Mouse (Mus musculus) G1E-ER4 (cell line): ENCODE results near the gene Gm13271. TPM values are rescaled to one million over a fixed set of nuclear protein-coding genes. Genes with fewer than 3 reads are reported as not detected.
"Not testable (repeated sequence)": the region's sequence is repeated elsewhere in the genome, so short reads cannot be mapped to it uniquely, and the experiment has no call there.

ENCODE experiments used
- GATA1 ChIP-seq: IDR thresholded peaks from one replicate; pipeline ENCODE4 v1.8.0; 2012; ENCODE audit warnings: low read length, inconsistent platforms
- polyA plus RNA-seq: library from polyadenylated mRNA; stranded (reverse); fragments of >175 nt; gene quantifications from 2 replicates; pipeline ENCODE4 v1.2.3, GENCODE M21; 2012

Gm13271 gene
- polyA plus RNA-seq, 1 experiment, result not detected

- no peak for TF ChIP-seq GATA1
Observed at GRCm38 (mm10) chr4:88749926-88750325, 4.7 kb upstream of the Gm13271 start.

- not testable (repeated sequence) for TF ChIP-seq GATA1
Observed at GRCm38 (mm10) chr4:88759610-88760268, 5.1 kb downstream of the Gm13271 start, which contains the start of gene Gm13283. Gm13283 (plus strand) TSS chr4:88760119.

GRCm38 (mm10) chr4:88773534-88773933 lies 18.9 kb downstream of the Gm13271 start, which contains the start of gene Gm13290:
Gm13290 (plus strand) TSS chr4:88773834.
- not testable (repeated sequence) for TF ChIP-seq GATA1

GRCm38 (mm10) chr4:88776622-88777021 lies 22.0 kb downstream of the Gm13271 start, which contains the start of gene Gm13289:
Gm13289 (plus strand) TSS chr4:88776922.
- TF ChIP-seq GATA1, result not testable (repeated sequence)

- TF ChIP-seq GATA1, result not testable (repeated sequence)
Observed at GRCm38 (mm10) chr4:88779550-88779949, 24.9 kb downstream of the Gm13271 start, which contains the start of gene Gm13272. Gm13272 (plus strand) TSS chr4:88779850.

- not testable (repeated sequence) for TF ChIP-seq GATA1
Observed at GRCm38 (mm10) chr4:88781831-88782230, 27.2 kb downstream of the Gm13271 start, which contains the start of gene Ifnz. Ifnz (plus strand) TSS chr4:88782131.

GRCm38 (mm10) chr4:88785409-88785808 lies 30.7 kb downstream of the Gm13271 start, which contains the start of gene Gm13276:
Gm13276 (plus strand) TSS chr4:88785709.
- not testable (repeated sequence) for TF ChIP-seq GATA1

GRCm38 (mm10) chr4:88788402-88788801 lies 33.7 kb downstream of the Gm13271 start, which contains the start of gene Gm13277:
Gm13277 (plus strand) TSS chr4:88788632.
- not testable (repeated sequence) for TF ChIP-seq GATA1

GRCm38 (mm10) chr4:88791250-88791649 lies 36.6 kb downstream of the Gm13271 start, which contains the start of gene Gm13278:
Gm13278 (plus strand) TSS chr4:88791550.
- not testable (repeated sequence) for TF ChIP-seq GATA1

GRCm38 (mm10) chr4:88793936-88794675 lies 39.4 kb downstream of the Gm13271 start, which contains the start of gene Gm13275:
Gm13275 (plus strand) TSS chr4:88794487.
- TF ChIP-seq GATA1, result not testable (repeated sequence)

GRCm38 (mm10) chr4:88797097-88797496 lies 42.4 kb downstream of the Gm13271 start, which contains the start of gene Gm13279:
Gm13279 (plus strand) TSS chr4:88797397.
- TF ChIP-seq GATA1, result not testable (repeated sequence)

- TF ChIP-seq GATA1, result not testable (repeated sequence)
Observed at GRCm38 (mm10) chr4:88799365-88799764, 44.7 kb downstream of the Gm13271 start, which contains the start of gene Gm13285. Gm13285 (plus strand) TSS chr4:88799665.

GRCm38 (mm10) chr4:88802954-88803353 lies 48.3 kb downstream of the Gm13271 start, which contains the start of gene Gm13287:
Gm13287 (plus strand) TSS chr4:88803254.
- not testable (repeated sequence) for TF ChIP-seq GATA1

Other genes with a start within 250 kb of the Gm13271 start
- not detected in 2 replicates for gene Ifnb1, start 232.1 kb upstream of the Gm13271 start, polyA plus RNA-seq
- not detected in 2 replicates for gene Ifna15, start 196.6 kb upstream of the Gm13271 start, polyA plus RNA-seq
- gene Ifna14, start 183.1 kb upstream of the Gm13271 start, polyA plus RNA-seq, result not detected in 2 replicates
- gene Ifna9, start 162.5 kb upstream of the Gm13271 start, polyA plus RNA-seq, result not detected in 2 replicates
- gene Ifna12, start 151.5 kb upstream of the Gm13271 start, polyA plus RNA-seq, result not detected in 2 replicates
- gene C87499, start 120.5 kb upstream of the Gm13271 start, polyA plus RNA-seq, result not detected in 2 replicates
- not detected in 2 replicates for gene Ifna13, start 110.4 kb upstream of the Gm13271 start, polyA plus RNA-seq
- not detected in 2 replicates for gene Ifna16, start 77.9 kb upstream of the Gm13271 start, polyA plus RNA-seq
- not detected in 2 replicates for gene Ifna2, start 71.0 kb upstream of the Gm13271 start, polyA plus RNA-seq
- gene Ifnab, start 63.5 kb upstream of the Gm13271 start, polyA plus RNA-seq, result not detected in 2 replicates
- not detected in 2 replicates for gene Gm26566, start 33.1 kb upstream of the Gm13271 start, polyA plus RNA-seq
- 6.4 and 7.6 TPM in 2 replicates for gene Klhl9, start 32.4 kb upstream of the Gm13271 start, polyA plus RNA-seq
- gene Gm13283, start 5.3 kb downstream of the Gm13271 start, polyA plus RNA-seq, result not detected in 2 replicates
- not detected in 2 replicates for gene Gm13290, start 19.0 kb downstream of the Gm13271 start, polyA plus RNA-seq
- gene Gm13289, start 22.1 kb downstream of the Gm13271 start, polyA plus RNA-seq, result not detected in 2 replicates
- not detected in 2 replicates for gene Gm13272, start 25.0 kb downstream of the Gm13271 start, polyA plus RNA-seq
- gene Ifnz, start 27.3 kb downstream of the Gm13271 start, polyA plus RNA-seq, result not detected in 2 replicates
- gene Gm13276, start 30.8 kb downstream of the Gm13271 start, polyA plus RNA-seq, result not detected in 2 replicates
- gene Gm13277, start 33.8 kb downstream of the Gm13271 start, polyA plus RNA-seq, result not detected in 2 replicates
- gene Gm13278, start 36.7 kb downstream of the Gm13271 start, polyA plus RNA-seq, result not detected in 2 replicates
- not detected in 2 replicates for gene Gm13275, start 39.6 kb downstream of the Gm13271 start, polyA plus RNA-seq
- gene Gm13279, start 42.5 kb downstream of the Gm13271 start, polyA plus RNA-seq, result not detected in 2 replicates
- not detected in 2 replicates for gene Gm13285, start 44.8 kb downstream of the Gm13271 start, polyA plus RNA-seq
- gene Gm13287, start 48.4 kb downstream of the Gm13271 start, polyA plus RNA-seq, result not detected in 2 replicates
- not detected in 2 replicates for gene Gm13288, start 50.7 kb downstream of the Gm13271 start, polyA plus RNA-seq
- gene Ifna7, start 61.4 kb downstream of the Gm13271 start, polyA plus RNA-seq, result not detected in 2 replicates
- gene Ifna11, start 65.1 kb downstream of the Gm13271 start, polyA plus RNA-seq, result not detected in 2 replicates
- gene Ifna6, start 72.5 kb downstream of the Gm13271 start, polyA plus RNA-seq, result not detected in 2 replicates
- gene Ifna5, start 80.7 kb downstream of the Gm13271 start, polyA plus RNA-seq, result not detected in 2 replicates
- not detected in 2 replicates for gene Ifna4, start 87.0 kb downstream of the Gm13271 start, polyA plus RNA-seq
- not detected in 2 replicates for gene Ifna1, start 95.2 kb downstream of the Gm13271 start, polyA plus RNA-seq
- gene Ifne, start 125.3 kb downstream of the Gm13271 start, polyA plus RNA-seq, result not detected in 2 replicates